Mouse (Mus musculus): ENCODE measurements around the gene Stap2. TPM values are rescaled to one million over a fixed set of nuclear protein-coding genes. Genes with fewer than 3 reads are reported as not detected.

Stap2 gene
- polyA plus RNA-seq, 1 experiment: 22.2 TPM

DNA sequence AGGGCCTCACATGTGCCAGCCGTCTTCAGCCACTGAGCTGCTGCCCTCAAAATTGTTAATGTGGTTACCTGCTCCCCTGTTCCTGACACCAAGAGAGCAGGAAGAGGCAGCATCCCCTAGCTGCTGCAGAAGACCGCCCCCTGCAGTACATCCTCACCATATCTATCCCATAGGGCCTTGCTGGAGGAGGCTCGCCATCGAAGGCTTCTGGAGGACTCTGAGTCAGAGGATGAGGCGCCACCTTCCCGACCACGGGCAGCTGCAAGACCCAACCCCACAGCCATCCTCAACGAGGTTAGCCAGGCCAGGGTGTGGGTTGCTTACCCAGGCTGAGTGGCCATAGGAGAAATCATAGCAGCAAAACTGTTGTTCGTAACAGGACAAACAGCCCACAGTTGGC is 40.4 kb downstream of the Stap2 start:
- no peak overlapping the region for H3K4me3 ChIP-seq (ENCODE audit: control insufficient read depth, insufficient read depth, low read length)
- DNase-seq: no peak
- H3K36me3 ChIP-seq (ENCODE audit: control insufficient read depth, insufficient read depth, low read length): peaks cover 16% of the 10 kb centered on the region
- peaks cover 2% of the 10 kb centered on the region for H3K4me1 ChIP-seq (replicated peaks; ENCODE audit: control insufficient read depth, insufficient read depth, low read length)
- WGBS: 82% methylated on average over 9 of the region's 9 CpGs
- no peak for TF ChIP-seq CTCF (IDR thresholded peaks at IDR 0.05; ENCODE audit: borderline replicate concordance, control insufficient read depth, extremely low read depth, insufficient read depth, low read length, poor library complexity)
- TF ChIP-seq POLR2A (IDR thresholded peaks at IDR 0.05; ENCODE audit: control insufficient read depth, extremely low read depth, insufficient read depth, low read length, poor library complexity): no peak
- peaks cover under 1% of the 10 kb centered on the region; the same call in 1 of the 2 replicates for H3K27me3 ChIP-seq (ENCODE audit: control insufficient read depth, insufficient read depth, low read length)
- H3K27ac ChIP-seq (ENCODE audit: control insufficient read depth, insufficient read depth, low read length): no peak overlapping the region

DNA sequence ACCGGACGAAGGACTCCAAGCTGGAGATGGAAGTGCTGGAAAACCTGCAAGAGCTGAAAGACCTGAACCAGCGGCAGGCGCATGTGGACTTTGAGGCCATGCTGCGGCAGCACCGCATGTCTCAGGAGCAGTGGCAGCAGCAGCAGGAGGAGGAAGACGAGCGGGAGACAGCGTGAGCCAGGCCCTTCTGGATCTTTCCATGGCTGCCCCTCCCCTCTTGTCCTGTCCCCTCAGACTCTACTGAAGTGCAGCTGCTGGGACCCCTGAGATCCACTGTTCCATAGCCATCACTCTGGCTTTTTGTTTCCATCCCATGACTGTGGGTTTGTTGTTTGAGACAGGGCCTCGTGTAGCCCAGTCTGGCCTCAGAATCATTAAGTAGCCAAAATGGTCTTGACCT is 40.9 kb downstream of the Stap2 start:
- Histone ChIP-seq H3K4me1 (replicated peaks; ENCODE audit: control insufficient read depth, insufficient read depth, low read length) (peaks cover 5% of the 10 kb centered on the region), H3K27ac (ENCODE audit: control insufficient read depth, insufficient read depth, low read length) (no peak overlapping the region), H3K4me3 (ENCODE audit: control insufficient read depth, insufficient read depth, low read length) (no peak overlapping the region), H3K36me3 (ENCODE audit: control insufficient read depth, insufficient read depth, low read length) (peaks cover 16% of the 10 kb centered on the region), H3K27me3 (ENCODE audit: control insufficient read depth, insufficient read depth, low read length) (no peaks in the 10 kb centered on the region; the same call in 1 of the 2 replicates)
- TF ChIP-seq POLR2A (IDR thresholded peaks at IDR 0.05; ENCODE audit: control insufficient read depth, extremely low read depth, insufficient read depth, low read length, poor library complexity): no peak
- TF ChIP-seq CTCF (IDR thresholded peaks at IDR 0.05; ENCODE audit: borderline replicate concordance, control insufficient read depth, extremely low read depth, insufficient read depth, low read length, poor library complexity): no peak
- WGBS: 97% methylated on average over 10 of the region's 10 CpGs
- DNase-seq: no peak

GRCm38 (mm10) chr17:55963171-55963570 is 42.2 kb downstream of the Stap2 start:
- Histone ChIP-seq H3K36me3 (ENCODE audit: control insufficient read depth, insufficient read depth, low read length) (peaks cover 16% of the 10 kb centered on the region), H3K27me3 (ENCODE audit: control insufficient read depth, insufficient read depth, low read length) (no peaks in the 10 kb centered on the region), H3K4me3 (ENCODE audit: control insufficient read depth, insufficient read depth, low read length) (no peak overlapping the region), H3K4me1 (replicated peaks; ENCODE audit: control insufficient read depth, insufficient read depth, low read length) (peaks cover 8% of the 10 kb centered on the region), H3K27ac (ENCODE audit: control insufficient read depth, insufficient read depth, low read length) (no peak overlapping the region)
- 95% methylated on average over 14 of the region's 14 CpGs for WGBS
- no peak for DNase-seq
- TF ChIP-seq CTCF (IDR thresholded peaks at IDR 0.05; ENCODE audit: borderline replicate concordance, control insufficient read depth, extremely low read depth, insufficient read depth, low read length, poor library complexity) (no peak), POLR2A (IDR thresholded peaks at IDR 0.05; ENCODE audit: control insufficient read depth, extremely low read depth, insufficient read depth, low read length, poor library complexity) (no peak)

GRCm38 (mm10) chr17:55961631-55962030 is 43.8 kb downstream of the Stap2 start:
- WGBS: 93% methylated on average over 7 of the region's 7 CpGs
- peaks cover 10% of the 10 kb centered on the region for H3K4me1 ChIP-seq (replicated peaks; ENCODE audit: control insufficient read depth, insufficient read depth, low read length)
- no peak overlapping the region for H3K4me3 ChIP-seq (ENCODE audit: control insufficient read depth, insufficient read depth, low read length)
- H3K27me3 ChIP-seq (ENCODE audit: control insufficient read depth, insufficient read depth, low read length): no peaks in the 10 kb centered on the region
- no peak for DNase-seq
- peaks cover 11% of the 10 kb centered on the region for H3K36me3 ChIP-seq (ENCODE audit: control insufficient read depth, insufficient read depth, low read length)
- TF ChIP-seq CTCF (IDR thresholded peaks at IDR 0.05; ENCODE audit: borderline replicate concordance, control insufficient read depth, extremely low read depth, insufficient read depth, low read length, poor library complexity) (no peak), POLR2A (IDR thresholded peaks at IDR 0.05; ENCODE audit: control insufficient read depth, extremely low read depth, insufficient read depth, low read length, poor library complexity) (no peak)
- H3K27ac ChIP-seq (ENCODE audit: control insufficient read depth, insufficient read depth, low read length): no peak overlapping the region

DNA sequence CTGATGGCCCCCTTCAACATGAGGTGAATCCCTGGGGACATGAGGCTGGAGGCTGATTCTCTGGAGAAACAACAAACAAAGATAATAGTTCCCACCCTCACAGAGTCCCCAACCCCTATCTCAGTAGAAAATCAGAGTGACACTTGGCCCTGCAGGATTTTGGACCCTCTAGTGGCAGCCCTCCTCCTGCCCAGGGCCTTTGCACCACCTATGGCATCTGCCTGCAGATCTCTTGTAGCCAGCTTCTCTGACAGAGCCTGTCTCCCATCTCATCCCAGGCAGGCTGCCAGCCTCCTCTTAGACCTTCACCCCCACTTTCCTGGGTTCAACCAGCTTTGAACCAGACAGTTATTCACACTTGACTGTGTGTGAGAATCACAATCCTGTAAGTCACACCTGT is 44.6 kb downstream of the Stap2 start:
- Histone ChIP-seq H3K36me3 (ENCODE audit: control insufficient read depth, insufficient read depth, low read length) (peaks cover 10% of the 10 kb centered on the region), H3K4me1 (replicated peaks; ENCODE audit: control insufficient read depth, insufficient read depth, low read length) (peaks cover 10% of the 10 kb centered on the region), H3K27ac (ENCODE audit: control insufficient read depth, insufficient read depth, low read length) (no peak overlapping the region), H3K4me3 (ENCODE audit: control insufficient read depth, insufficient read depth, low read length) (no peak overlapping the region), H3K27me3 (ENCODE audit: control insufficient read depth, insufficient read depth, low read length) (no peaks in the 10 kb centered on the region)
- DNase-seq: no peak
- TF ChIP-seq CTCF (IDR thresholded peaks at IDR 0.05; ENCODE audit: borderline replicate concordance, control insufficient read depth, extremely low read depth, insufficient read depth, low read length, poor library complexity) (no peak), POLR2A (IDR thresholded peaks at IDR 0.05; ENCODE audit: control insufficient read depth, extremely low read depth, insufficient read depth, low read length, poor library complexity) (no peak)

DNA sequence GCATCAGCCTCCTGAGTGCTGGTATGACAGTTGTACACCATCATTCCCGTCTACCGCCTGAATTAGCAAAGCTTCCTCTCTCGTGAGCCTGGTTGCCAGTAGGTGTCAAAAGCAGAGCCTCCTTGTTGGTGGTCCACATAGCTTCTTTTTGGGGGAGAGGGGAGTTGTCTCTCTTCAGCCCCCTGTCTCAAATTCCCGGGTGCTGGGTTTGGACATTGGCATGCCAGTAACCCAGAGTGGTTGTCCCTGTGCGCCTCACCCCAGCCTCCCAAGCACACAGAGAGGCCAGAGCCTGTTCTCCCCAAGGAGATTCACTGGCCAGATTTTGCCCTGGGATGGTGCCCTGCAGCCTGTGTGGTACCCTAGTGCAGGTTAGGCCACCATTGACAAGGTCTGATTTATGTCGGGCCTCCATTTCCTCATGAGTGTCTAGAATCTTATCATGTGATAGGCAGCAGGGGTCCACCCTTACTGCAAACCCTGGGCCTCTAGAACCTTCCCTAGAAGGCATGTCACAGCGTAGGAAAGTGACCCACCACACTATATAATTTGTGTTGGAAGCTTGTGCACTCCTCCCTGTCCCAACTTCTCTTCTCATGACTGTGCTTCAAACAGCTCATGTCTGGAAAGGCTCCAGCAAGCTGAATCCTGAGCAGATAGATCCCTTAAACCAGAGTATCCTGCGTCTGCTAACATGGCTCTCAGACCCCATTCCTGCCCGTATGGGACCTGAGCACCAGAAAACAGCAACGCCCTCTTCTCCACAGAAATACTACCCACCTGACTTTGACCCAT is 45.2 kb downstream of the Stap2 start:
- no peak for DNase-seq

More for the DNA sequence above, 45.2 kb downstream of the Stap2 start:
- Histone ChIP-seq H3K27me3 (ENCODE audit: control insufficient read depth, insufficient read depth, low read length) (no peaks in the 10 kb centered on the region), H3K27ac (ENCODE audit: control insufficient read depth, insufficient read depth, low read length) (peak overlapping the region; percentile 16; the same call in 1 of the 2 replicates), H3K4me3 (ENCODE audit: control insufficient read depth, insufficient read depth, low read length) (peak overlapping the region; percentile 5; the same call in 1 of the 2 replicates), H3K4me1 (replicated peaks; ENCODE audit: control insufficient read depth, insufficient read depth, low read length) (peaks cover 10% of the 10 kb centered on the region), H3K36me3 (ENCODE audit: control insufficient read depth, insufficient read depth, low read length) (peaks cover 8% of the 10 kb centered on the region)
- no peak for TF ChIP-seq POLR2A (IDR thresholded peaks at IDR 0.05; ENCODE audit: control insufficient read depth, extremely low read depth, insufficient read depth, low read length, poor library complexity)
- no peak for TF ChIP-seq CTCF (IDR thresholded peaks at IDR 0.05; ENCODE audit: borderline replicate concordance, control insufficient read depth, extremely low read depth, insufficient read depth, low read length, poor library complexity)
- WGBS: 81% methylated on average over 10 of the region's 10 CpGs
